Mouse (Mus musculus) mammary gland, adult 2 months (tissue): Measurements from ENCODE around the gene Gm9513. TPM values are rescaled to one million over a fixed set of nuclear protein-coding genes. Genes with fewer than 3 reads are reported as not detected.

Source experiments
- polyA plus RNA-seq: library from polyadenylated mRNA; depleted of rRNA; stranded (reverse); fragments of >200 nt; gene quantifications from 2 replicates; pipeline ENCODE4 v1.2.3, GENCODE M21; 2012; ENCODE audit warnings: low replicate concordance; rRNA removed

Gene Gm9513
- not detected in 2 replicates for polyA plus RNA-seq

GRCm38 (mm10) chr9:36475338-36475737 lies at the start of gene Gm9513:
Gm9513 (plus strand) TSS chr9:36475638.

GRCm38 (mm10) chr9:36431584-36431983 lies 43.9 kb upstream of the Gm9513 start, which contains the start of gene Gm7257:
Gm7257 (plus strand) TSS chr9:36431884.

Other genes starting within 250 kb of the Gm9513 start
- gene Gm7257, start 43.8 kb upstream of the Gm9513 start, polyA plus RNA-seq, result not detected in 2 replicates
- not detected in 2 replicates for gene Gm5615, start 66.3 kb downstream of the Gm9513 start, polyA plus RNA-seq
- gene Gm17689, start 107.0 kb downstream of the Gm9513 start, polyA plus RNA-seq, result not detected in 2 replicates
- not detected in 2 replicates for gene A630095E13Rik, start 167.7 kb downstream of the Gm9513 start, polyA plus RNA-seq
- gene Acrv1, start 217.6 kb downstream of the Gm9513 start, polyA plus RNA-seq, result not detected in 2 replicates